Mouse (Mus musculus) hindbrain, embryonic 11.5 days (tissue): ENCODE results near the gene Mrpl11. TPM values are rescaled to one million over a fixed set of nuclear protein-coding genes. Genes with fewer than 3 reads are reported as not detected.
"Not testable (repeated sequence)": the region's sequence is repeated elsewhere in the genome, so short reads cannot be mapped to it uniquely, and the experiment has no call there.

Experiments
- ATAC-seq: fragments of 200-750 bp; cut with Nextera tagmentation; 2 replicates; pipeline ENCODE4 v1.8.0; 2017; ENCODE audit warnings: mild to moderate bottlenecking, moderate TSS enrichment, moderate library complexity; ENCODE audit not compliant: low FRiP score
- DNase-seq: peaks from one replicate; pipeline ENCODE4 v3.0.0-alpha.2; 2015; ENCODE audit warnings: low spot score
- H3K27ac ChIP-seq: fragments of 300-500 bp; sonication (generic); 2 replicates; pipeline ENCODE4 v1.5.1; 2014; ENCODE audit warnings: mild to moderate bottlenecking, low read depth, low read length
- H3K27me3 ChIP-seq: fragments of 300-500 bp; sonication (generic); 2 replicates; pipeline ENCODE4 v1.6.1; 2014; ENCODE audit warnings: mild to moderate bottlenecking, low read length, moderate library complexity, mixed read lengths; ENCODE audit not compliant: control insufficient read depth, insufficient read depth
- H3K36me3 ChIP-seq: fragments of 300-500 bp; sonication (generic); 2 replicates; pipeline ENCODE4 v1.6.1; 2014; ENCODE audit warnings: mild to moderate bottlenecking, low read length, moderate library complexity, mixed read lengths; ENCODE audit not compliant: control insufficient read depth, insufficient read depth
- H3K4me1 ChIP-seq: fragments of 300-500 bp; sonication (generic); replicated peaks from 2 replicates; pipeline ENCODE4 v1.6.1; 2014; ENCODE audit warnings: low read length, mixed read lengths; ENCODE audit not compliant: control insufficient read depth, insufficient read depth
- H3K4me2 ChIP-seq: fragments of 300-500 bp; sonication (generic); replicated peaks from 2 replicates; pipeline ENCODE4 v1.6.1; 2014; ENCODE audit warnings: mild to moderate bottlenecking, low read depth, low read length
- H3K4me3 ChIP-seq: fragments of 300-500 bp; sonication (generic); 2 replicates; pipeline ENCODE4 v1.5.1; 2014; ENCODE audit warnings: low read depth, low read length
- H3K9ac ChIP-seq: fragments of 300-500 bp; sonication (generic); 2 replicates; pipeline ENCODE4 v1.6.1; 2014; ENCODE audit warnings: low read depth, low read length
- H3K9me3 ChIP-seq: fragments of 300-500 bp; sonication (generic); 2 replicates; pipeline ENCODE4 v1.6.1; 2016; ENCODE audit warnings: low read length; ENCODE audit not compliant: control insufficient read depth
- WGBS: fragments of 180-500 bp; shearing (Covaris S2); extraction: QIAGEN DNeasy Blood & Tissue Kit; methylation state at CpG from one replicate; pipeline ENCODE4 v1.1.7; 2014; 5-methylcytosine and 5-hydroxymethylcytosine counted together
- polyA plus RNA-seq: library from polyadenylated mRNA; unstranded; fragments of >200 nt; fragmentation: Nextera tagmentation; extraction: Ambion mirVana; gene quantifications from 2 replicates; pipeline ENCODE4 v1.2.1, GENCODE M21; 2014

Gene Mrpl11
- polyA plus RNA-seq, 1 experiment from 2014 or later: 153 TPM

- not testable (repeated sequence) for ATAC-seq, H3K4me2 ChIP-seq, H3K9me3 ChIP-seq, H3K9ac ChIP-seq, H3K4me3 ChIP-seq, H3K36me3 ChIP-seq, H3K27ac ChIP-seq, DNase-seq, H3K27me3 ChIP-seq, H3K4me1 ChIP-seq
- WGBS: 59% methylated on average over 2 of the region's 2 CpGs
These were observed 41.7 kb downstream of the Mrpl11 start for GRCm38 (mm10) chr19:5003644-5004043.

- 0 out of 2 replicates have a peak, but pooled peaks cover 3% of the 10 kb centered on the region for H3K4me1 ChIP-seq
- H3K4me3 ChIP-seq: no peak overlapping the region
- no peak overlapping the region for H3K9ac ChIP-seq
- ATAC-seq (no peak), DNase-seq (no peak)
- H3K4me2 ChIP-seq: no peak overlapping the region
- WGBS: 80% methylated on average over 4 of the region's 4 CpGs
- no peak overlapping the region for H3K27ac ChIP-seq
- no peaks in the 10 kb centered on the region for H3K9me3 ChIP-seq
- H3K36me3 ChIP-seq: no peaks in the 10 kb centered on the region
- 0 out of 2 replicates have a peak, but pooled peaks cover under 1% of the 10 kb centered on the region for H3K27me3 ChIP-seq
These were observed 43.0 kb downstream of the Mrpl11 start for GRCm38 (mm10) chr19:5004925-5005324.

GRCm38 (mm10) chr19:5013138-5013537 is 51.2 kb downstream of the Mrpl11 start:
- no peak for ATAC-seq
- H3K4me2 ChIP-seq: no peak overlapping the region
- WGBS: 81% methylated on average over 8 of the region's 8 CpGs

DNA sequence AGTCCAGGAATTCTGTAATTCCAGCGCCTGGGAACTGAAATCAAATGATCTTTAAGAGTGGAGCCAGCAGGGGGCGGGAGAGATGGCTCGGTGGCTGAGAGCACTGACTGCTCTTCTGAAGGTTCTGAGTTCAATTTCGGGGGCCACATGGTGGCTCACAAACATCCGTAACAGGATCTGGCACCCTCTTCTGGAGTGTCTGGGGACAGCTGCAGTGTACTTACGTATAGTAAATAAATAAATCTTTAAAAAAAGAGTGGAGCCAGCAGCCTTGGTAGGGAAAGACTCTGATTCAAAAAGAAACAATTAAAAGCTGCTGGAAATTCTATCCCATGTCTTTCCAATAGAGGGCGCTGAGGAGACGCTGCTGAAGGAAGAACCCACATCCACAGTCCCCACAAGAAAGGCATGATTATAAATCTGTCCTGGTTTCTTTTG is 53.0 kb downstream of the Mrpl11 start:
- Histone ChIP-seq H3K4me3 (no peak overlapping the region), H3K9me3 (no peaks in the 10 kb centered on the region), H3K4me2 (no peak overlapping the region), H3K9ac (no peak overlapping the region), H3K4me1 (no peaks in the 10 kb centered on the region), H3K27ac (no peak overlapping the region), H3K27me3 (no peaks in the 10 kb centered on the region), H3K36me3 (no peaks in the 10 kb centered on the region)
- 21% methylated on average over 8 of the region's 8 CpGs for WGBS
- DNase-seq (peak; percentile 58), ATAC-seq (no peak)

More at GRCm38 (mm10) chr19:5013138-5013537, 51.2 kb downstream of the Mrpl11 start:
- no peak overlapping the region for H3K4me3 ChIP-seq
- no peak for DNase-seq
- H3K9ac ChIP-seq: no peak overlapping the region
- H3K27me3 ChIP-seq: no peaks in the 10 kb centered on the region
- H3K36me3 ChIP-seq: no peaks in the 10 kb centered on the region
- H3K4me1 ChIP-seq: no peaks in the 10 kb centered on the region
- H3K27ac ChIP-seq: no peak overlapping the region
- H3K9me3 ChIP-seq: no peaks in the 10 kb centered on the region

GRCm38 (mm10) chr19:5016221-5016742 is 54.3 kb downstream of the Mrpl11 start:
- ATAC-seq (no peak), DNase-seq (peak; percentile 27)
- H3K9ac ChIP-seq: no peak overlapping the region
- 45% methylated on average over 10 of the region's 10 CpGs for WGBS
- no peaks in the 10 kb centered on the region for H3K36me3 ChIP-seq
- no peak overlapping the region for H3K4me2 ChIP-seq
- H3K4me3 ChIP-seq: no peak overlapping the region
- H3K27ac ChIP-seq: no peak overlapping the region
- no peaks in the 10 kb centered on the region for H3K27me3 ChIP-seq
- no peaks in the 10 kb centered on the region for H3K9me3 ChIP-seq
- no peaks in the 10 kb centered on the region for H3K4me1 ChIP-seq

Other genes with a start within 250 kb of the Mrpl11 start
- gene Rbm4b, start 205.7 kb upstream of the Mrpl11 start, polyA plus RNA-seq: 146 and 154 TPM in 2 replicates
- 107 and 117 TPM in 2 replicates for gene Rbm4, start 168.2 kb upstream of the Mrpl11 start, polyA plus RNA-seq
- 22.4 and 37.1 TPM in 2 replicates for gene Gm21992, start 150.5 kb upstream of the Mrpl11 start, polyA plus RNA-seq
- gene Rbm14, start 150.5 kb upstream of the Mrpl11 start, polyA plus RNA-seq: 92.9 and 98.4 TPM in 2 replicates
- gene Ccs, start 122.8 kb upstream of the Mrpl11 start, polyA plus RNA-seq: 39.1 and 43.7 TPM in 2 replicates
- gene Ccdc87, start 122.8 kb upstream of the Mrpl11 start, polyA plus RNA-seq: 0.33 and 0.34 TPM in 2 replicates
- 38.5 and 40.9 TPM in 2 replicates for gene Ctsf, start 107.0 kb upstream of the Mrpl11 start, polyA plus RNA-seq
- 1.4 and 3.2 TPM in 2 replicates for gene Actn3, start 84.2 kb upstream of the Mrpl11 start, polyA plus RNA-seq
- 14.1 and 16.3 TPM in 2 replicates for gene Zdhhc24, start 83.5 kb upstream of the Mrpl11 start, polyA plus RNA-seq
- gene Bbs1, start 55.5 kb upstream of the Mrpl11 start, polyA plus RNA-seq: 8.1 and 11.6 TPM in 2 replicates
- 125 and 155 TPM in 2 replicates for gene Dpp3, start 33.9 kb upstream of the Mrpl11 start, polyA plus RNA-seq
- 1.7 and 3.0 TPM in 2 replicates for gene Peli3, start 19.0 kb upstream of the Mrpl11 start, polyA plus RNA-seq
- gene Npas4, start 28.2 kb downstream of the Mrpl11 start, polyA plus RNA-seq: 0.06 and 0.07 TPM in 2 replicates
- gene Slc29a2, start 61.7 kb downstream of the Mrpl11 start, polyA plus RNA-seq: 3.8 and 4.1 TPM in 2 replicates
- 35.4 and 45.2 TPM in 2 replicates for gene B4gat1, start 76.7 kb downstream of the Mrpl11 start, polyA plus RNA-seq
- gene AC124502.3, start 76.7 kb downstream of the Mrpl11 start, polyA plus RNA-seq: 0.73 and 2.3 TPM in 2 replicates
- 62.0 and 66.1 TPM in 2 replicates for gene Brms1, start 79.2 kb downstream of the Mrpl11 start, polyA plus RNA-seq
- 0.80 and 1.7 TPM in 2 replicates for gene Rin1, start 88.3 kb downstream of the Mrpl11 start, polyA plus RNA-seq
- gene Cd248, start 105.9 kb downstream of the Mrpl11 start, polyA plus RNA-seq: 26.8 and 27.9 TPM in 2 replicates
- gene Tmem151a, start 123.4 kb downstream of the Mrpl11 start, polyA plus RNA-seq: 1.6 and 1.8 TPM in 2 replicates
- 75.6 and 81.3 TPM in 2 replicates for gene Yif1a, start 126.4 kb downstream of the Mrpl11 start, polyA plus RNA-seq
- 126 and 128 TPM in 2 replicates for gene Cnih2, start 136.4 kb downstream of the Mrpl11 start, polyA plus RNA-seq
- 217 and 230 TPM in 2 replicates for gene Rab1b, start 144.9 kb downstream of the Mrpl11 start, polyA plus RNA-seq
- 34.6 and 36.5 TPM in 2 replicates for gene Klc2, start 156.4 kb downstream of the Mrpl11 start, polyA plus RNA-seq